Mouse (Mus musculus) kidney, adult 2 months (tissue): Measurements from ENCODE around the gene Tecta. TPM values are rescaled to one million over a fixed set of nuclear protein-coding genes. Genes with fewer than 3 reads are reported as not detected.
A peak's percentile ranks its signal among the peaks of the same experiment; 100 is the strongest.

Experiments used
- DNase-seq: peaks from one replicate; pipeline ENCODE4 v3.0.0; 2021
- H3K27ac ChIP-seq: fragments of 200-500 bp; 2 replicates; pipeline ENCODE4 v1.5.1; 2012; ENCODE audit warnings: low read depth, low read length, control low read depth, inconsistent platforms; ENCODE audit not compliant: insufficient read depth
- H3K27me3 ChIP-seq: fragments of 200-500 bp; replicated peaks from 2 replicates; pipeline ENCODE4 v1.6.1; 2012; ENCODE audit warnings: mild to moderate bottlenecking, moderate library complexity, low read length, inconsistent platforms; ENCODE audit not compliant: control insufficient read depth, insufficient read depth
- H3K36me3 ChIP-seq: fragments of 200-500 bp; 2 replicates; pipeline ENCODE4 v1.6.1; 2012; ENCODE audit warnings: mild to moderate bottlenecking, moderate library complexity, low read length, inconsistent platforms; ENCODE audit not compliant: control insufficient read depth, insufficient read depth
- H3K4me1 ChIP-seq: fragments of 200-500 bp; 2 replicates; pipeline ENCODE4 v1.6.1; 2011; ENCODE audit warnings: low read length; ENCODE audit not compliant: control insufficient read depth, insufficient read depth
- H3K4me3 ChIP-seq: fragments of 200-500 bp; 2 replicates; pipeline ENCODE4 v1.5.1; 2011; ENCODE audit warnings: mild to moderate bottlenecking, low read depth, low read length, control low read depth; ENCODE audit not compliant: insufficient read depth
- CTCF ChIP-seq: fragments of 200-500 bp; conservative IDR thresholded peaks from 2 replicates; pipeline ENCODE4 v1.5.1; 2011; ENCODE audit warnings: low read depth, mild to moderate bottlenecking, control low read depth, low read length, moderate library complexity, mixed read lengths; ENCODE audit not compliant: insufficient read depth, insufficient read length
- POLR2A ChIP-seq: fragments of 200-500 bp; IDR thresholded peaks from one replicate; pipeline ENCODE4 v1.6.1; 2011; ENCODE audit warnings: low read depth, low read length, control low read depth
- WGBS: fragments of 180-500 bp; shearing (Covaris S2); methylation state at CpG from one replicate; pipeline ENCODE4 v1.1.7; 2018; 5-methylcytosine and 5-hydroxymethylcytosine counted together
- polyA plus RNA-seq: library from polyadenylated mRNA; depleted of rRNA; stranded (reverse); fragments of >200 nt; gene quantifications from 2 replicates; pipeline ENCODE4 v1.2.3, GENCODE M21; 2012

Tecta gene
- polyA plus RNA-seq, 1 experiment = 0.08 TPM

DNA sequence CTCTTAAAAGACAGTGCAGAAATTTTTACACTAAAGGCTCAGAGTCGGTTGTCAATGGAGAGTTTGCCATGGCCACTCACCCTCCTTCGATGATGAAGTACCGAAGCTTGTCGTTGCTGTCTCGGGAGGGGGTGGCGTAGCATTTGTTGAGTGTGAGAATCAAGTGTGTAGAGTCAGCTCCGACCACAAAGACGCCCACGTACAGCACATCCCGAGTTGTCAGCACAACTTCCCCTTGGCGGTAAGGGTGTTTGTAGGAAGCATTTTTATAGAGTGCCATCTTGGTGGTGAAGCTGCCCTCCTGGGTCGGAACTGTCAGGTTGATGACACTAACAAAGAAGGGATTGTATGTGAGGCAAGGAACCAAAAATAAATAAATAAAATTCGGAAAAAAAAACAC is 62.7 kb downstream of the Tecta start:
- no peak overlapping the region for H3K4me3 ChIP-seq
- no peak for DNase-seq
- no peaks in the 10 kb centered on the region for H3K27me3 ChIP-seq
- H3K27ac ChIP-seq = no peak overlapping the region
- TF ChIP-seq POLR2A (no peak), CTCF (no peak)
- no peaks in the 10 kb centered on the region for H3K36me3 ChIP-seq
- H3K4me1 ChIP-seq = no peaks in the 10 kb centered on the region
- 76% methylated on average over 13 of the region's 13 CpGs for WGBS

DNA sequence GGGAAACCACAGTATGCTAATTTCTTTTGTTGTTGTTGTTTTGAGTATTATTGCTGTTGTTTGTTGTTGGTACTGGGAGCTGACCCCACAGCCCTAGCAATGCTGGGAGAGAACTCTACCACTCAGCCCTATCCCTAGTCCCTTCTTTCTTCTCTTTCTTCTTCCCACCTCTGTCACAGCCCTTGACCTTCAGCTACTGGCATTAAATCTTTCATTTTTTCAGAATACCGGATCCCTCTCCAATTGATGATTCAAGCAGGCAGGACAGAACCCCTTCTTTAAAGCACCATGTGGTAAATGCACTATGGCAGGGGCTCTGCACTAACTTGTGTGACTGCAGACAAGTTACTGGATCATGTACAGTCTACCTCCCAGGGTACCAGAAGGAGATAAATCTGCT is 63.2 kb downstream of the Tecta start:
- 79% methylated on average over 1 of the region's 1 CpGs for WGBS
- no peaks in the 10 kb centered on the region for H3K36me3 ChIP-seq

DNA sequence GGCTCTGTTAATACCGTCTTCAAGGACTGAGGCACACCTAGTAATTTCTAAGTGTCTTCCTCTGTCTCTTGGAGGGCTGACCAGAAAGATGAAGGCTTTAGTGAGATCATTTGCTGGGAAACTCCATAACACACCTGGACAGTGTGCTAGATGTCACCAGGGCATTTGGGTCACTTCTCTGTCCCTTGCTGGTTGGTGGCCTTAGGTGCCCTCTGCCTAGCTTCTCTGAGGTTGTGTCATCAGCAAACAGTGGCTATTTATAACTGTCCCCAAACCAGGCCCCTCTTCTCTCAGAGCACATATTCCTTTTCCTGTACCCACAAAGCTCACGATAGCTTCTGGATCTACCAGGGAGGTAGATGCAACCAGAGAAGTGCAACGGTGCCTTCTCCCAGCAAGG is 64.8 kb downstream of the Tecta start:
- 92% methylated on average over 3 of the region's 3 CpGs for WGBS
- Histone ChIP-seq H3K4me3 (no peak overlapping the region), H3K36me3 (no peaks in the 10 kb centered on the region), H3K27ac (no peak overlapping the region), H3K4me1 (no peaks in the 10 kb centered on the region), H3K27me3 (no peaks in the 10 kb centered on the region)
- no peak for TF ChIP-seq POLR2A
- no peak for TF ChIP-seq CTCF
- no peak for DNase-seq

More for the DNA sequence above, 63.2 kb downstream of the Tecta start:
- no peak for DNase-seq
- Histone ChIP-seq H3K27ac (no peak overlapping the region), H3K27me3 (no peaks in the 10 kb centered on the region), H3K4me3 (no peak overlapping the region), H3K4me1 (no peaks in the 10 kb centered on the region)
- TF ChIP-seq CTCF (no peak), POLR2A (no peak)

DNA sequence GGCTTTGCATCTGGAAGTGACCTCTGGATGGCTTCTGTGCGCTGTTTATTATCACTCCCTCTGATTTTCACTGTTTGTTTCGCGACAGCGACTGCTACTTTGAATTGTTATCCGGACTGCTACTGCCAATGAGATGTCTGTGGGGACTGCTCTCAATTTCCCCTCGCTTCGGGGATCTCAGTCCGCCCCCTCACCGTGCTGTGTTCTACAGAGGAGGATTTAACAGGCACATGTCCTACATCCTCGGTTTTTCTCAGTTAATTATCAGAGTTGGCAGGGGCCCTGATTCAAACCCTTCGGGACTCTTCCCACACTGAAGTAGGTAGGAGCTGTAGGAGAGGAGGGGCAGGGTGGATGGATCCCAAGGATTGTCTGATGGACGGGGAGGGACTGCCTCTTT is 67.0 kb downstream of the Tecta start:
- Histone ChIP-seq H3K27me3 (no peaks in the 10 kb centered on the region), H3K36me3 (no peaks in the 10 kb centered on the region), H3K27ac (no peak overlapping the region), H3K4me3 (no peak overlapping the region), H3K4me1 (no peaks in the 10 kb centered on the region)
- WGBS = 67% methylated on average over 12 of the region's 12 CpGs
- no peak for DNase-seq
- TF ChIP-seq POLR2A (no peak), CTCF (no peak)

DNA sequence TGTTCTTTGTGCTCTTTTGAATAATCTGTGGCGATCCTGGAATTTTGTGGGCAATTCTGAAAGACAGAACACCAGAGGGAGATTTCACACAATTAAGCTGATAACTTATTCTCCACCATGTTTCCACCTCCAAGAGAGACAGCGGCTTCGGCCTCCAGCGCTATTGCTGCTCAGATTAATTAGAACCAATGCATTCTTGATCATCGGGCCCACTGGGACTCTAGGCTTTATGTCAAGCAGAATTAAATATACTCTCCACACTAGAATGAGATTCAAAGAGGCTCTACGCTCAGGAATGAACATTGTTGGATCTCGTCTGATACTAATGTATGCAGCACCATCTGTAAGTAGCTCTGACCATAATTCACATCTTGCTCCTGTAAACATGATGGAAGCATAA is 68.4 kb downstream of the Tecta start:
- TF ChIP-seq CTCF (no peak), POLR2A (no peak)
- H3K27ac ChIP-seq = no peak overlapping the region
- no peaks in the 10 kb centered on the region for H3K36me3 ChIP-seq
- DNase-seq = no peak
- no peaks in the 10 kb centered on the region for H3K4me1 ChIP-seq
- H3K4me3 ChIP-seq = no peak overlapping the region
- 93% methylated on average over 7 of the region's 7 CpGs for WGBS
- no peaks in the 10 kb centered on the region for H3K27me3 ChIP-seq

DNA sequence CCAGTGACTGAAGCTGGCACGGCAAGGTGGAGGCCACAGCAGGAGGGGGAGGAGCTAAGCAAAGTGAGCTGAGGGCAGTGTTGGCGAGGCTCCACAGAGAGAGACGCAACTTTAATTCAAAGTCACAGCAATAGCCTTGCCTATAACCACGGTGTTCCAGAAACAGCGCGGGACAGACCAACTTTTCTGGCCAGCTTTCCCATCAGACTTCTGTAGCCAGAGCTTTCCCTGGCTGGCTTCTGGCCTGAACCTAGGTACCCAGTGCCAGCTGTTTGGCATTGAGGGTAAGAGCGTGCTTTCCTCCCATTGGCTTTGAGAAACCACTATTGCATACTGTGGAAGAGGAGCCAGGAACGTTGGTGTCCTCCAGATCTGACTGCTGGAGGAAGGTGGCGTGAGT is 70.0 kb downstream of the Tecta start:
- no peak overlapping the region for H3K27ac ChIP-seq
- TF ChIP-seq CTCF = no peak
- no peak for TF ChIP-seq POLR2A
- no peaks in the 10 kb centered on the region; the same call in 1 of the 2 replicates for H3K4me1 ChIP-seq
- 63% methylated on average over 9 of the region's 9 CpGs for WGBS
- peak; percentile 21 for DNase-seq
- H3K4me3 ChIP-seq = no peak overlapping the region
- no peaks in the 10 kb centered on the region for H3K36me3 ChIP-seq
- no peaks in the 10 kb centered on the region for H3K27me3 ChIP-seq

DNA sequence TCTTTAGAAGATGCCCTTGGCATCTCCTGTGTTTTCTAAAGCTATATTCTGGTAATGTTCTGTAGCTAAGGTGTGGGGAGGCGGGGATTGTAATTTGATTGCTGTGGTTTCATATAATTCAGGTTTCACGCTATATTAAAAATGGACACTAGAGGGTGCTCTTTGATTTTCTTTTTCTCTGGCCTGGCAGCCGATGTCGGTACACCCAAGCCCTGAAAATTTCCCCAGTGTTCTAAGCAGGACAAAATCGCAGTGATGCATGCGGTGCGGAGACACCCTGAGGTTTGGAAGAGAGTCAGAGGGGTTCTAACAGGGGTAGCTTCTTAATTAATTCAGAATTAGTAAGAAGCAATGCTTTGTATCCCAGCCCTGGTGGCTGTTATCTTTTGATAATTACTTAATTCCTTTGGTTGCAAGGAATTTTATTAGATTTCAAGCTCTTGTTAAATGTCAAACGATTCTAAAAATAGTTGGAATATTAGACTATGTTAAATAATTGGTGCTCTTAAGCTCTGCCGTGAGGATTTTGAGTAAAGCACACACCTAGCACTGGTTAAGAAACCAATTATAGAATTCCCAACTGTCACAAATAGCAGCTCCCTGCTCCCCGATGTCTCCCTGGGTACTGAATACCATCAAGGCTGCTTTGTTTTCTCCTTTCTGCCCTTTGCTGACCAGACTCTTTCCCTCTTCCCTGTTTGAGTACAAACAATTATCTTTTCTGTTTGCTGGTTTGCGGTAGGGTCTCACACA is 72.9 kb downstream of the Tecta start:
- Histone ChIP-seq H3K27me3 (no peaks in the 10 kb centered on the region), H3K27ac (no peak overlapping the region), H3K4me1 (no peaks in the 10 kb centered on the region; the same call in 1 of the 2 replicates), H3K4me3 (no peak overlapping the region), H3K36me3 (no peaks in the 10 kb centered on the region)
- DNase-seq = peak; percentile 45
- WGBS = 30% methylated on average over 11 of the region's 11 CpGs
- TF ChIP-seq POLR2A (no peak), CTCF (peak; percentile 53)
